Mouse (Mus musculus): ENCODE measurements at regions not wholly inside any gene's neighbourhood (a gene's known extent, or its start where the extent isn't known, plus 50 kb on each side); places are given as distances from the start of the nearest gene placed in this dataset.

GRCm38 (mm10) chr12:12432597-12432996 lies 170.7 kb downstream of the Fam49a start:
- TF ChIP-seq GATA1 (IDR thresholded peaks at IDR 0.05; ENCODE audit: low read length): no peak
- no peak for TF ChIP-seq TAL1 (IDR thresholded peaks at IDR 0.05; ENCODE audit: low read length)
